Mouse (Mus musculus) cortical plate, adult 2 months (tissue): Measurements from ENCODE around the gene Bicc1.

Experiments
- CTCF ChIP-seq: fragments of 200-500 bp; IDR thresholded peaks from 2 replicates; pipeline ENCODE4 v1.5.1; 2011; ENCODE audit warnings: mild to moderate bottlenecking, control low read depth, low read length; ENCODE audit not compliant: insufficient read depth; ENCODE audit errors: extremely low read depth
- POLR2A ChIP-seq: fragments of 200-500 bp; IDR thresholded peaks from 2 replicates; pipeline ENCODE4 v1.6.1; 2011; ENCODE audit warnings: mild to moderate bottlenecking, low read length, control low read depth; ENCODE audit not compliant: insufficient read depth; ENCODE audit errors: extremely low read depth

DNA sequence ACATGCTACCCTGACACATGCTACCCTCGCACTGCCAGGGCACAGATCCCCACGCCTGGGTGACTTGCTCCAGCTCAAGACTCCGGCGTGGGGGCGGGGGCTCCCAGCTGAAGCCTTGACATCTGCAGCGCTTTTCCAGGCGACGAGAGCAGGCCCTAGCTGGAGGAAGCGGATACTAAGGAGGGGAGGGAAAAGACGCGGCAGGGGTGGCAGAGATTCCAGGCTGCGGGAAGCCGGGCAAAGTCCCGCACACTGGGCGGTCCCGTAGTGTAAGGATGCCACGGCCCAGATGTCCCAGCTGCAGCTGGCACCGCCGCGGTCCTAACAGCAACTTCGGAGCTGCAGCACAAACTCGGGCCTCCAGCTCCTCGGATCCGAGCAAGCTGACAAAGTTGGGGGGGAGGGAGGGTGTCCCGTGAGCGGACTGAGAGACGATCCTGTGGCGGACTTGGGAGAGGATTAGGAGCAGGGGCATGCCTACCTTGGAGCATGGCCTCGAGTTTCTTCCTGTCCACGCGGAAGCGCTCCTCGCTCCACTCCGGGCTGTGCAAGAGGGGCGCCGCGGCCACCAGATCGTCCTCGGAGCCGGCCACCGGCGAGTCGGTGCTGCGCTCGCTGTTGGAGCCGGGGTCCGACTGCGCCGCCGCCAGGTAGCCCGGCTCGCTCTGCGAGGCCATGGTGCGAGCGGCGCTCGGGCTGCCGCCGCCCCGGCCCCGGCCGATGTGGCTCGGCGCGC, 392 bp downstream of the Bicc1 start:
- TF ChIP-seq CTCF (no peak), POLR2A (no peak)
